Mouse (Mus musculus): ENCODE measurements around the gene Gipc3. TPM values are rescaled to one million over a fixed set of nuclear protein-coding genes. Genes with fewer than 3 reads are reported as not detected.

Gene Gipc3
- polyA plus RNA-seq, 1 experiment from 2014 or later, result not detected

GRCm38 (mm10) chr10:81382039-81382438 lies 39.0 kb upstream of the Gipc3 start:
- H3K9me3 ChIP-seq (replicated peaks), result no peaks in the 10 kb centered on the region
- peaks cover 34% of the 10 kb centered on the region for H3K4me1 ChIP-seq
- no peak for DNase-seq (ENCODE audit: low spot score)
- no peak overlapping the region for H3K27ac ChIP-seq (replicated peaks)
- no peaks in the 10 kb centered on the region for H3K27me3 ChIP-seq (ENCODE audit: low read depth, poor library complexity, severe bottlenecking)
- 88% methylated on average over 5 of the region's 5 CpGs for WGBS
- peaks cover 15% of the 10 kb centered on the region for H3K36me3 ChIP-seq
- H3K4me3 ChIP-seq, result no peak overlapping the region

- Histone ChIP-seq H3K36me3 (peaks cover 19% of the 10 kb centered on the region), H3K9me3 (replicated peaks) (no peaks in the 10 kb centered on the region), H3K4me3 (no peak overlapping the region), H3K4me1 (peaks cover 36% of the 10 kb centered on the region), H3K27me3 (ENCODE audit: low read depth, poor library complexity, severe bottlenecking) (no peaks in the 10 kb centered on the region), H3K27ac (replicated peaks) (peak overlapping the region; percentile 97)
- WGBS, result 90% methylated on average over 6 of the region's 6 CpGs
- DNase-seq (ENCODE audit: low spot score), result no peak
Measured at GRCm38 (mm10) chr10:81379809-81380378, 36.8 kb upstream of the Gipc3 start.

GRCm38 (mm10) chr10:81379183-81379553 lies 36.1 kb upstream of the Gipc3 start:
- no peaks in the 10 kb centered on the region for H3K9me3 ChIP-seq (replicated peaks)
- no peaks in the 10 kb centered on the region for H3K27me3 ChIP-seq (ENCODE audit: low read depth, poor library complexity, severe bottlenecking)
- no peak for DNase-seq (ENCODE audit: low spot score)
- H3K4me1 ChIP-seq, result peaks cover 32% of the 10 kb centered on the region
- peak overlapping the region; percentile 93 for H3K4me3 ChIP-seq
- peak overlapping the region; percentile 97 for H3K27ac ChIP-seq (replicated peaks)
- WGBS, result 62% methylated on average over 3 of the region's 3 CpGs
- peaks cover 25% of the 10 kb centered on the region for H3K36me3 ChIP-seq

GRCm38 (mm10) chr10:81378553-81379182 lies 35.6 kb upstream of the Gipc3 start:
- no peaks in the 10 kb centered on the region for H3K9me3 ChIP-seq (replicated peaks)
- peak overlapping the region; percentile 97 for H3K27ac ChIP-seq (replicated peaks)
- peaks cover 30% of the 10 kb centered on the region for H3K36me3 ChIP-seq
- peaks cover 32% of the 10 kb centered on the region for H3K4me1 ChIP-seq
- WGBS, result under 1% methylated on average over 46 of the region's 46 CpGs
- no peaks in the 10 kb centered on the region for H3K27me3 ChIP-seq (ENCODE audit: low read depth, poor library complexity, severe bottlenecking)
- peak overlapping the region; percentile 93 for H3K4me3 ChIP-seq
- peak; percentile 100 for DNase-seq (ENCODE audit: low spot score)

- 1% methylated on average over 59 of the region's 59 CpGs for WGBS
- H3K27ac ChIP-seq (replicated peaks), result peak within 1 kb of the TSS; percentile 97
- DNase-seq (ENCODE audit: low spot score), result no peak
- peaks cover 38% of the 10 kb centered on the region for H3K4me1 ChIP-seq
- H3K27me3 ChIP-seq (ENCODE audit: low read depth, poor library complexity, severe bottlenecking), result no peaks in the 10 kb centered on the region
- peak within 1 kb of the TSS; percentile 93 for H3K4me3 ChIP-seq
- no peaks in the 10 kb centered on the region for H3K9me3 ChIP-seq (replicated peaks)
- H3K36me3 ChIP-seq, result peaks cover 37% of the 10 kb centered on the region
Measured at GRCm38 (mm10) chr10:81377793-81378552, 34.9 kb upstream of the Gipc3 start, which contains the start of gene Fzr1. TSS of gene Fzr1 (minus strand) at chr10:81378516.

- peaks cover 44% of the 10 kb centered on the region for H3K36me3 ChIP-seq
- no peak for DNase-seq (ENCODE audit: low spot score)
- no peaks in the 10 kb centered on the region for H3K9me3 ChIP-seq (replicated peaks)
- peak overlapping the region; percentile 93 for H3K4me3 ChIP-seq
- H3K27ac ChIP-seq (replicated peaks), result peak overlapping the region; percentile 97
- H3K27me3 ChIP-seq (ENCODE audit: low read depth, poor library complexity, severe bottlenecking), result no peaks in the 10 kb centered on the region
- H3K4me1 ChIP-seq, result peaks cover 42% of the 10 kb centered on the region
- 69% methylated on average over 2 of the region's 2 CpGs for WGBS
Measured at GRCm38 (mm10) chr10:81377362-81377664, 34.2 kb upstream of the Gipc3 start.

- Histone ChIP-seq H3K36me3 (peaks cover 49% of the 10 kb centered on the region), H3K4me3 (peak overlapping the region; percentile 93), H3K27me3 (ENCODE audit: low read depth, poor library complexity, severe bottlenecking) (no peaks in the 10 kb centered on the region), H3K4me1 (peaks cover 47% of the 10 kb centered on the region), H3K9me3 (replicated peaks) (no peaks in the 10 kb centered on the region), H3K27ac (replicated peaks) (peak overlapping the region; percentile 97)
- 49% methylated on average over 6 of the region's 6 CpGs for WGBS
- no peak for DNase-seq (ENCODE audit: low spot score)
Measured at GRCm38 (mm10) chr10:81376561-81377361, 33.7 kb upstream of the Gipc3 start.

- H3K4me3 ChIP-seq, result peak overlapping the region; percentile 20; the same call in 1 of the 2 replicates
- H3K27me3 ChIP-seq (ENCODE audit: low read depth, poor library complexity, severe bottlenecking), result no peaks in the 10 kb centered on the region
- H3K9me3 ChIP-seq (replicated peaks), result no peaks in the 10 kb centered on the region
- H3K36me3 ChIP-seq, result peaks cover 64% of the 10 kb centered on the region
- no peak overlapping the region for H3K27ac ChIP-seq (replicated peaks)
- no peak for DNase-seq (ENCODE audit: low spot score)
- 93% methylated on average over 10 of the region's 10 CpGs for WGBS
- peaks cover 47% of the 10 kb centered on the region for H3K4me1 ChIP-seq
Measured at GRCm38 (mm10) chr10:81375322-81375721, 32.3 kb upstream of the Gipc3 start.

- DNase-seq (ENCODE audit: low spot score), result no peak
- 84% methylated on average over 6 of the region's 6 CpGs for WGBS
- Histone ChIP-seq H3K9me3 (replicated peaks) (no peaks in the 10 kb centered on the region), H3K27ac (replicated peaks) (0 out of 2 replicates have a peak overlapping the region, but pooled peaks have one; percentile 78), H3K36me3 (peaks cover 68% of the 10 kb centered on the region), H3K4me3 (no peak overlapping the region), H3K27me3 (ENCODE audit: low read depth, poor library complexity, severe bottlenecking) (peaks cover 29% of the 10 kb centered on the region), H3K4me1 (peaks cover 64% of the 10 kb centered on the region)
Measured at GRCm38 (mm10) chr10:81367207-81367495, 24.1 kb upstream of the Gipc3 start.

- Histone ChIP-seq H3K4me1 (peaks cover 65% of the 10 kb centered on the region), H3K4me3 (peak overlapping the region; percentile 52; the same call in 1 of the 2 replicates), H3K27ac (replicated peaks) (peak overlapping the region; percentile 78), H3K36me3 (peaks cover 68% of the 10 kb centered on the region), H3K9me3 (replicated peaks) (no peaks in the 10 kb centered on the region), H3K27me3 (ENCODE audit: low read depth, poor library complexity, severe bottlenecking) (peaks cover 33% of the 10 kb centered on the region)
- WGBS, result 81% methylated on average over 6 of the region's 6 CpGs
- DNase-seq (ENCODE audit: low spot score), result no peak
Measured at GRCm38 (mm10) chr10:81366477-81367206, 23.6 kb upstream of the Gipc3 start.

GRCm38 (mm10) chr10:81365672-81366476 lies 22.8 kb upstream of the Gipc3 start, which contains the start of gene 4930404N11Rik:
TSS of gene 4930404N11Rik (minus strand) at chr10:81365816.
- peak within 1 kb of the TSS; percentile 78 for H3K27ac ChIP-seq (replicated peaks)
- 21% methylated on average over 12 of the region's 12 CpGs for WGBS

More at GRCm38 (mm10) chr10:81365672-81366476, 22.8 kb upstream of the Gipc3 start, which contains the start of gene 4930404N11Rik:
- Histone ChIP-seq H3K27me3 (ENCODE audit: low read depth, poor library complexity, severe bottlenecking) (peaks cover 33% of the 10 kb centered on the region), H3K36me3 (peaks cover 67% of the 10 kb centered on the region), H3K9me3 (replicated peaks) (no peaks in the 10 kb centered on the region), H3K4me3 (peak within 1 kb of the TSS; percentile 52), H3K4me1 (peaks cover 72% of the 10 kb centered on the region)
- peak; percentile 84 for DNase-seq (ENCODE audit: low spot score)

All from midbrain, embryonic 10.5 days (tissue).